Mouse (Mus musculus) C2C12 (cell line): Measurements from ENCODE around the gene Atcay.
"Not testable (repeated sequence)": the region's sequence is repeated elsewhere in the genome, so short reads cannot be mapped to it uniquely, and the experiment has no call there.

Source experiments
- CEBPB ChIP-seq: IDR thresholded peaks from one replicate; pipeline ENCODE4 v1.6.1; 2011; ENCODE audit warnings: low read depth, mild to moderate bottlenecking, control low read depth, moderate library complexity
- CTCF ChIP-seq: IDR thresholded peaks from one replicate; pipeline ENCODE4 v1.5.1; 2011; ENCODE audit not compliant: control insufficient read depth, insufficient read depth, insufficient read length
- MYOD1 ChIP-seq: IDR thresholded peaks from one replicate; pipeline ENCODE4 v1.6.1; 2011; ENCODE audit warnings: low read depth; ENCODE audit not compliant: control insufficient read depth, insufficient read length

DNA sequence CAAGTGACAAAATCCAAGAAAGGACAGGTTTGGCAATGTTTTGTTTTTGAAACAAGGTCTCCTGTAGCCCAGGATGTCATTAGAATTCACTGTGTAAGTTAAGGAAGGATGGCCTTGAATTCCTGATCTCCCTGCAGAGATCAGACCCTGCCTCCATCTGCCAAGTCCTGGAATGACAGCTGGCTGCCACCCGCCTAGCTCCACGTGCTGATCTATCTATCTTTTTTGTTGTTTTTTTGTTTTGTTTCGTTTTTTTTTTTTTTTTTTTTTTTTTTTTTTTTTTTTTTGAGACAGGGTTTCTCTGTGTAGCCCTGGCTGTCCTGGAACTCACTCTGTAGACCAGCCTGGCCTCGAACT lies 55.3 kb downstream of the Atcay start:
- TF ChIP-seq CTCF, CEBPB, MYOD1: not testable (repeated sequence)
